Mouse (Mus musculus) sigmoid colon, adult 10 weeks (tissue): ENCODE data around the gene Actr1b. TPM values are rescaled to one million over a fixed set of nuclear protein-coding genes. Genes with fewer than 3 reads are reported as not detected.

Source experiments
- polyA plus RNA-seq: library from polyadenylated mRNA; stranded (reverse); fragments of 350-450 nt; fragmentation: Illumina TruSeq; extraction: RNeasy Lipid Tissue Mini Kit (QIAGEN cat#74804); gene quantifications from one replicate; pipeline ENCODE4 v1.2.3, GENCODE M21; 2014; ENCODE audit warnings: low read depth, low replicate concordance

Gene Actr1b
- polyA plus RNA-seq: 19.0 TPM

GRCm38 (mm10) chr1:36714311-36714710 is at the start of gene Actr1b:
TSS of gene Actr1b (minus strand) at chr1:36714422.

GRCm38 (mm10) chr1:36761568-36761967 is 47.3 kb upstream of the Actr1b start, which contains the start of gene Zap70:
TSS of gene Zap70 (plus strand) at chr1:36761798.

GRCm38 (mm10) chr1:36709854-36710280 is 4.4 kb downstream of the Actr1b start, which contains the start of gene 4933424G06Rik:
TSS of gene 4933424G06Rik (plus strand) at chr1:36710149.

GRCm38 (mm10) chr1:36691271-36692155 is 22.7 kb downstream of the Actr1b start, which contains the start of gene Cox5b:
TSS of gene Cox5b (plus strand) at chr1:36691449.

GRCm38 (mm10) chr1:36682620-36683355 is 31.4 kb downstream of the Actr1b start, which contains the start of gene Fam178b:
TSS of gene Fam178b (minus strand) at chr1:36683183.

Other genes with a start within 250 kb of the Actr1b start
- 75.3 TPM for gene Cnnm4, start 242.8 kb downstream of the Actr1b start, polyA plus RNA-seq
- 9.8 TPM for gene Cnnm3, start 202.6 kb downstream of the Actr1b start, polyA plus RNA-seq
- gene Ankrd23, start 177.5 kb downstream of the Actr1b start, polyA plus RNA-seq: 5.0 TPM
- not detected for gene Gm42417, start 175.0 kb downstream of the Actr1b start, polyA plus RNA-seq
- 3.0 TPM for gene Ankrd39, start 167.0 kb downstream of the Actr1b start, polyA plus RNA-seq
- gene Sema4c, start 156.1 kb downstream of the Actr1b start, polyA plus RNA-seq: 0.95 TPM
- gene Fam178b, start 31.2 kb downstream of the Actr1b start, polyA plus RNA-seq: not detected
- 114 TPM for gene Cox5b, start 23.0 kb downstream of the Actr1b start, polyA plus RNA-seq
- not detected for gene 4933424G06Rik, start 4.3 kb downstream of the Actr1b start, polyA plus RNA-seq
- gene Zap70, start 47.4 kb upstream of the Actr1b start, polyA plus RNA-seq: not detected
- 104 TPM for gene Tmem131, start 229.2 kb upstream of the Actr1b start, polyA plus RNA-seq